Mouse (Mus musculus): ENCODE data around the gene C8g. TPM values are rescaled to one million over a fixed set of nuclear protein-coding genes. Genes with fewer than 3 reads are reported as not detected.

The C8g gene
- total RNA-seq, 2 experiments from 2014 or later, result 0.18 to 0.44 TPM

GRCm38 (mm10) chr2:25500576-25501405 is 728 bp downstream of the C8g start, which contains the start of gene Fbxw5:
Fbxw5 (plus strand) TSS chr2:25500750.
- peak; percentile 94 for ATAC-seq (ENCODE audit: poor library complexity, severe bottlenecking)

GRCm38 (mm10) chr2:25500071-25500575 is 1.4 kb downstream of the C8g start:
- no peak for ATAC-seq (ENCODE audit: poor library complexity, severe bottlenecking)

- ATAC-seq (ENCODE audit: poor library complexity, severe bottlenecking), result no peak
Measured at GRCm38 (mm10) chr2:25498622-25499478, 2.7 kb downstream of the C8g start.

GRCm38 (mm10) chr2:25497846-25498575 is 3.5 kb downstream of the C8g start:
- ATAC-seq (ENCODE audit: poor library complexity, severe bottlenecking), result no peak

- ATAC-seq (ENCODE audit: poor library complexity, severe bottlenecking), result no peak
Measured at GRCm38 (mm10) chr2:25496462-25496861, 5.1 kb downstream of the C8g start.

GRCm38 (mm10) chr2:25493476-25493961 is 8.0 kb downstream of the C8g start, which contains the start of gene Lcn12:
Lcn12 (minus strand) TSS chr2:25493911.
- no peak for ATAC-seq (ENCODE audit: poor library complexity, severe bottlenecking)

GRCm38 (mm10) chr2:25492988-25493387 is 8.5 kb downstream of the C8g start:
- ATAC-seq (ENCODE audit: poor library complexity, severe bottlenecking), result no peak

GRCm38 (mm10) chr2:25488671-25489068 is 12.8 kb downstream of the C8g start:
- ATAC-seq (ENCODE audit: poor library complexity, severe bottlenecking), result no peak

GRCm38 (mm10) chr2:25487965-25488670 is 13.4 kb downstream of the C8g start:
- no peak for ATAC-seq (ENCODE audit: poor library complexity, severe bottlenecking)

GRCm38 (mm10) chr2:25484901-25485647 is 16.4 kb downstream of the C8g start:
- no peak for ATAC-seq (ENCODE audit: poor library complexity, severe bottlenecking)

GRCm38 (mm10) chr2:25482969-25483368 is 18.6 kb downstream of the C8g start:
- ATAC-seq (ENCODE audit: poor library complexity, severe bottlenecking), result peak; percentile 89

GRCm38 (mm10) chr2:25480541-25480940 is 21.0 kb downstream of the C8g start:
- ATAC-seq (ENCODE audit: poor library complexity, severe bottlenecking), result no peak

- no peak for ATAC-seq (ENCODE audit: poor library complexity, severe bottlenecking)
Measured at GRCm38 (mm10) chr2:25479551-25480311, 21.8 kb downstream of the C8g start.

- no peak for ATAC-seq (ENCODE audit: poor library complexity, severe bottlenecking)
Measured at GRCm38 (mm10) chr2:25477967-25478675, 23.4 kb downstream of the C8g start.

- ATAC-seq (ENCODE audit: poor library complexity, severe bottlenecking), result no peak
Measured at GRCm38 (mm10) chr2:25477541-25477940, 24.0 kb downstream of the C8g start.

- no peak for ATAC-seq (ENCODE audit: poor library complexity, severe bottlenecking)
Measured at GRCm38 (mm10) chr2:25472550-25472949, 29.0 kb downstream of the C8g start.

- no peak for ATAC-seq (ENCODE audit: poor library complexity, severe bottlenecking)
Measured at GRCm38 (mm10) chr2:25469969-25470368, 31.6 kb downstream of the C8g start, which contains the start of gene Ptgds. Ptgds (minus strand) TSS chr2:25470046.

Data from megakaryocyte, adult 5-6 weeks (primary cell).